Mouse (Mus musculus): ENCODE data around the gene Ggta1.
"Not testable (repeated sequence)": the region's sequence is repeated elsewhere in the genome, so short reads cannot be mapped to it uniquely, and the experiment has no call there.

Ggta1 gene

DNA sequence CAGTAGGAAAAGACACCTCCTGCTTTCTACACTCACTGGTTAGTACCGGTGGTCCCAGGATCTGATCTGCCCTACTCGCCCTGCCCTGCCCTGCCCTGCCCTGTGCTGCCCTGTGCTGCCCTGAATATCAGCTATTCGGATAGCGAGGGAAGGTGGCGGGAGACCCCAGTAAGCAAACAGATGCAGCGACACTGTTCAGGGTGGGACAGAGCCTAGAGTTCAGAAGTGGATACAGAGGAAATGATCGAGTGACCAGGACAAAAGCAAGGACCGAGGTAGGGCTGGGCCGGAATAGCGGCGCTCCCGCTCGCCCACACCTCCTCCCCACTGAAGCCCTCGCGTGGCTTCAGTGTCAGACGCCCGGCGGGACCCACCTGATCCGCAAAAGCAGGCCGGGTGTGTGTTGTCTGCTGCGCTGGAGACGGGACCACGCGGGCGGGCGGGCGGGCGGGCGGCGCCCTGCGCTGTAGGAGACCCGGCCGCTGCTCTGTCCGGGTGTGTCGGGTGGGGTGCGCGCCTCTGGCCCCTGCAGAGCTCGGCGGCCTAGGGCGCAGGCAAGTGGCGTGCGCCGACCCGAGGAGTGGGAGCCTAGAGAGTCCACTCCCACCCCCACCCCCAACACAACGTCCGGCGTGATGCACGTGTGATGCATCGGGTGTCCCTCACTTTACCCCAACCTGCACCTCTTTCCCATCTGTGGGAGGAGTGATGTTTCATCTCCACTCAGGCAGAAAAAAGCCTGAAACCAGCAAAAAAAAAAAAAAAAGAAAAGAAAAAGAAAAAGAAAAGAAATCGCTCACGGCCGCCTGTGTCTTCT is 852 bp downstream of the Ggta1 start:
- in situ Hi-C loops (cut with MboI, MseI) = loop anchor here (5.0 kb wide), 1 partner anchor 35 kb away; no protein-coding TSS in a partner anchor

DNA sequence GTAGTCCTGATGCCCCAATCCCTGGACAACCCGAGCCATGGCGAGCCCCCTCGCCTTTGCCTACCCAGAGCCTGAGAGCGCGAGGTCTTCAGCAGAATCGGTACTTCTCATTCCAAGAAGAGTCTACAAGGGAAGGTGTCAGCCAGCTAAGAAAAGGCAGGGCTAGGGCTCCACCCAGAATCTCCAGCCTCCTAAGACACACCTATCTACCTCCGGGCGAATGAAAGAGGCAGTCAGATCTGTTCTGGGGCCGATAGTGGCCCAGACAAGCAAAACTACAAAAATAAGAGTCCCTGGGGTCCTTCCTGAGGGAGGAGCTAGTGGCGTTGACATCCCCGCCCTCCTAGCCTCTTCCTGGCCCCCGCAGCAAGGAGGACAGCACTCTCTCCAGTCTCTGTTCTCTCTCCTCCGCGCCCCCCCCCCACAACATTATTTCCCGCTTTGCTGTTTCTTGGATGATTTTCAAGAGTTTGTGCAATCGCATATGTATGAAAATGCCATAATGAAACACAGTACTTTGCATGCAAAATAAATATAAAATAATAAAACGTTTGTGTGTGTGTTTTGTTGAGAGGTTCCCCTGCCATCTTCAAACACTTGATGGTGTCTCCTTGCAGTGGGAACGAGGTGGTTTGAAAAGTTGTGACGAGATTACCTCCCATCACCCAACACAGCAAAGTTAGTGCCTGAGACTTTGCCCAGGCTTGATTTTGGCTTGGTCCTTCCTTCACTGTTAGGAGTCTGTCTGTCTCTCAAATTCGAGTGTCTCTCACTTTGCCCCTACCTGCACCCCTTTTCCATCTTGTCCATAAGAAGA is 1.7 kb downstream of the Ggta1 start:
- in situ Hi-C loops (cut with MboI, MseI) = loop anchor here (5.0 kb wide), 1 partner anchor 36 kb away; no protein-coding TSS in a partner anchor

DNA sequence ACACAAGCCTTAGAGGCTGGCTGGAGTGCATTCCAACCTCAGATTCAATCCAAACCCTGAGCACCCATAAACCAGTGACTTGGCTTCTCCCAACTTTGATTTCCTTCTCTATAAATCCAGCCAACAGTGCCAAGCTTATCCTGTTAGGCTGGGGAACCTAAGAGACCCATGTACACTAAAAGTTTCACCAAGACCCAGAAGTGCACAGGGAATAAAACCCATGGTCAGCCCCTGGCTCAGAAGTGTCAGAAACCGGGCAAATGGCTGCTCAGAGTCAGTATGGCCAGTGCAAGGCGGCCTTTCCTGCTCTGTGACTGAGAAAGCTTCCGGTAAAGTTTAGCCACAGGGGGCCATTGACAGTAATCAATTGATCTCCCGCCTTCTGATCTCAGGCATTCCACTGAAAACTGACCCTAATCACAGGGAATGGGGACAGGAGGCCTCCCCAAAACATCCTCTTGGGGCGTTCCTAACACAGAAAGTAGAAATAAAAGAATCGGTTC is 2.6 kb downstream of the Ggta1 start:
- in situ Hi-C loops (cut with MboI, MseI) = loop anchor here (5.0 kb wide), 1 partner anchor 37 kb away; no protein-coding TSS in a partner anchor

DNA sequence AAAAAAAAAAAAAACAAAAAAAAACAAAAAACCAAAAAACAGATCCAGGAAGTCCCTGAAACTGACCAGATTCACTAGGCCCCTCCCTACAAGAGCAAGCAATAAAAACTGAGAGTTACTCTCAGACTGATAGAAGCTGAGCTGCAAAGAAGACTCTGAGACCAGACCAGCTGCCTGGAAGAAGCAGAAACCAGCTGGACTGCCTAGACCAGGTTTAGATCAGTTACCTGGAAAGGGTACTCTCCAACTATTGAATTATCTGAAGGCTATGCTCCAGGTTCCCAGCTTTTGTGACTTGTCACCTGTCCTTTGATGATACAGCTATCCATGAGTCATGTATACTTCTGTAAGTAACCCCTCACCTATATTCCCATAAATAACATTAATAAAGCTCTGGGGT is 3.7 kb downstream of the Ggta1 start:
- in situ Hi-C loops (cut with MboI, MseI) = no loop called here

DNA sequence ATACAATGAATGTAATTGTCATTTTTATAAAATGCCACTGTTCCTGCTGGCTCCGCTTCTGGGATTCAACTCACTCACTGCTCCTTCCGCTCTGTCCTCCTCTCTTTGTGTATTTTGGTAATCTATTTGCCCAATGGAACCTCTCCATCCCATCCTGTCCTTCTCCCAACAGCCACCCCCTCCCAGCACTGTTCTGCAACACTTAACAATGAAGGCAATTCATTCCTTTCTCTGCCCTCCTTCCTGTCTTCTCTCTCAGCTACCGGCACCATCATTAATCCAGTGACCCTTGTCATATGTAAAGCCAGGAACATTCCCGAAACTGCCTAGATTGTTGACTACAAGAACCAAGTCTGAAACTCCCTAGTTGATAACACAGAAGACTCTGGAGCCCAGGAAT is 4.6 kb downstream of the Ggta1 start:
- in situ Hi-C loops (cut with MboI, MseI) = no loop called here

DNA sequence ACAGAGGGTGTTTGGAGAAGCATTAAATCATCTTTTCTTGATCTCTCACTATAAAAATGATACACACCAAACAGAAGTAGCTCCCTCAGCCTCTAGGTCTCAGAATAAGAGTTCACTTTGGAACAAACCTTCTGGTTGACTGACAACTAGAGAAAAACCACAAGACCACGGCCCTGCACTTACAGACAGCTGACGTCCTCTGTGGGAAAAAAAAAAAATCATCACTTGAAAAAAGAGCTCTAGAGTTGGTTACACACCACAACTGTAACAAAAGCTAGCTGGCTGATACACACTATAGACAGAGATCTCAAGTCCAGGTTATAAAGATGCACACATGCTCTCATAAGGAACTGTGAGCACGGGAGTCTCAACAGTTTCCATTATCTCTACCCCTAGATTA is 9.3 kb downstream of the Ggta1 start:
- in situ Hi-C loops (cut with MboI, MseI) = no loop called here

DNA sequence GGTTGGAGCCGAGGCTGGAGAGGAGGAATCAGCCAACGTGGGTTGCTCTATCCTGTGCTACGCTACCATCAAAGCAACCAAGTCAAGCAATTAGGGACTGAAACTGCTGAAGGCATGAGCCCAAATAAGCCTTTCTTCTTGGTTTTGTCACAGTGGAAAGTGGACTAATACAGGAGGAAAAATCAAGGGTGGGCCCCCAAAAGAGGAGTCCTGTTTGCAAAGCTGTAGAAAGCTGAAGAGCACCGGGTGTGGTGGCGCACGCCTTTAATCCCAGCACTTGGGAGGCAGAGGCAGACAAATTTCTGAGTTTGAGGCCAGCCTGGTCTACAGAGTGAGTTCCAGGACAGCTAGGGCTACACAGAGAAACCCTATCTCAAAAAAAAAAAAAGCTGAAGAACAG is 10.3 kb downstream of the Ggta1 start:
- in situ Hi-C loops (cut with MboI, MseI) = not testable (repeated sequence)

DNA sequence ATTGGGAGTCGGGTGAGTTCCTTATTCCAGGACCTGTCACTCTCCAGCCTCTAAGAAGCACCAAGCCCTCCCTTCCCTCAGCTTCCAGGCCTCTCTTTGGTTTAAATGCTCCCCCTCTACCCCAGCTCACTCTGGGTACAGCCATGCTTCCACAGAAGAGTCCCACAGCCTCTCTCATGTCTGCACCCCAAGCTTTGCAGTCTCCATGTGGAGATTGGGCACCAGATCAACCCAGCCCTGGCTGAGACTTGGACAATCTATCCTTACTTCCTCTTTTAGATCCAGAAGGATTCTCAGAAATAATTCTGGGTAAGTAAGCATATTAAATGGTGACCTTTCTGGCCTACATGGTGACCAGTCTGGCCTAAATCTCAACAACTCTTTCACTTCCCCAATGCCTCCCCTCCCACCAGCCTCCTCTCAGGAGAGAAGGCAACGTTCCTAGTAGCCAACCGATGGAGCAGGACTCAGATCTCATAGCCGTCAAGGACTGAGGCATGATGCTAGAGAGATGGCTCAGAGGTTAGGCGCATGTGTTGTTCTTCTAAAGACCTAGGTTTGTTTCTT is 11.5 kb downstream of the Ggta1 start:
- in situ Hi-C loops (cut with MboI, MseI) = no loop called here

DNA sequence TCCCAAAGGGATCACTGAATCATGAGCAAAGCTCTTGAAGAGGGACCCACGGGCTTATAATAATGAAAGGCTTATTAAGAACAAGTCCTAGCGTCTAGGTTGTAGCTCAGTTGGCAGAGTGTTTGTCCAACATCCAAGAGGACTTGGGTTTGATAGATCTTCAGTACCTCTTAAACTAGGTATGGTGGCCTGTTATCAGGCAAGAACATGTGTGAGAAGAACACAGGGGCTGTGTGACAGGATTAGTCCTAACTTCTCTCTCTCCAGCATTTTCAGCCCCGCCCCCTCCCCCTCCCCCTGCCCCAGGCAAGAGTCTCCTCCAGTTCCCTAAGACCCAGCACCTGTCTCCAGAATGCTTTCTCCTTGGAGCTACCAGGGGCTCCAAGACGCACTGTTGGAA is 12.2 kb downstream of the Ggta1 start:
- in situ Hi-C loops (cut with MboI, MseI) = no loop called here

DNA sequence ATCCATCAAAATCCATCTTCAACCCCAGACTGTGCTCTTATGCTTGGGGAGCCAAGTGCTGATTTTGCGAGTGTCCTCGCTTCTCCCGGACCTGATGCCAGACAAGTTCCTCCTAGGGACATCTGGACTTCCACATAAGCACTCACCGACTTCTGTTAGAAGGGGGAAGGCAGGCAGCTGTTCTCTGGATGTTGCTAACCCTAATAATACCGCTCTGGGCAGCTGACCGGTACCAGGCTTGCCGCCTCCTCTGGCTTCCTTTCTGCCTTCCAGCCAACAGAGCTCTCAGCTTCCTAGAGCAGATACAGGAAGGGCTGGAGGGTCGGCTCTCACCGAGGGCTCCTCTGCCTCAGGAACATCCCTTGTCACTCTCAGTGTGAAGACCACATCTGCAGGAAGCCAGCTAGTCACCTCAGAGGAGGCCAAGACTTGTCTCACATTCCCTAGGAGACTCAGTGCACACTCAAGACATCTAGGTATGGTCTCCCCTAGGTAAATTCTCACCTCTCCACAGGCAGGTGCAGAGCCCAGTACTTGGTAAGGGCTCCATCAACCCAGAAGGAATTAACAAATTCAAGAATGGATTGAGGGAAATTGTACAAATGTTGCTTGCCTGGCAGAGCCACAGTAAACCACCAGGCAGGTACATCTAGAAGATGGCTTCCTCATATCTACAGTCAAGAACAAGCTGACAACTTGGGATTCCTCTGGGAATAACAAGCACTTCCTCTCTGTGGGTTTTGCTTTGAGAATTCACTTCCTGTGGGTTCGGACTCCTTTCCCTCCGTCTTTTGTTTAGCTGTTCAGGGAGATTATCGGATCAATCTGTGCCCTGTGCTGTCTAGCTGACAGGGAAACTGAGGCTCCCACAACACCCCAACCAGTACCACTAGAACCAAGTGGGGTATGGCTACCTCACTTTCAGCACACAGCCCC is 13.1 kb downstream of the Ggta1 start:
- in situ Hi-C loops (cut with MboI, MseI) = no loop called here

DNA sequence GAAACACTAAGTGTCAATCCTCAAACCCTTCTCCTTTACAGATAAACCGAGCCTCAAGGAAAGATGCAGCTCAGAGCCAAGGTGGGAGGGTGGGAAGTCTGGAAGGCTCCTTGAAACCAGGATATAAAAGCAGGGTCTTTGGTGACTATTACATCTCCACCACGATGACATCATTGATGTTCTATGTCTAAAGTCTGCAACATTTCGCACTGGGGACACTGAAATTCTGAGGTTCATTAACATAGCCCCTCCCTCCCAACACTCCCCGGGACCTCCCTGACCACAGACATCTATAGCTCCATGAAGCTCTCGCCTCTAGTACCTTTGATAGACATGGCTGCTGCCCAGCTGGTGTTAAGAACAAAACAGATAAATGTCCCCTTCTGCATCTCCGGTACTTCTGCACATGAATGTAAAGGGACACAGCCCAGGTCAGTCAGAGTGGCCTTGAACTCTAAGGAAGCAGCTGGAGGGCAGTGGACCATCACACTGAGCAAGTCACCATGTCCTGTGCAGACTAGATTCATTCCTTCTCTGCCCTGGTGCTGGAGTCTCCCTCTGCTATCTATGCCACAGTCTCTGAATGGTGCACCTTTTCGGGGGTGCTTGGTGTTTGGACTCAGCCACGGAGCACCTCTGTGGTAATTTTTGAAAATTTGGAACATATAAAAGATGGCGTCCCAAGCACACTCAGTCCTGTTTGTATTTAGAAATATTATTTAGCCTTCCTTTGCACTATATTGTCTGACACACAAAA is 13.9 kb downstream of the Ggta1 start:
- in situ Hi-C loops (cut with MboI, MseI) = no loop called here

DNA sequence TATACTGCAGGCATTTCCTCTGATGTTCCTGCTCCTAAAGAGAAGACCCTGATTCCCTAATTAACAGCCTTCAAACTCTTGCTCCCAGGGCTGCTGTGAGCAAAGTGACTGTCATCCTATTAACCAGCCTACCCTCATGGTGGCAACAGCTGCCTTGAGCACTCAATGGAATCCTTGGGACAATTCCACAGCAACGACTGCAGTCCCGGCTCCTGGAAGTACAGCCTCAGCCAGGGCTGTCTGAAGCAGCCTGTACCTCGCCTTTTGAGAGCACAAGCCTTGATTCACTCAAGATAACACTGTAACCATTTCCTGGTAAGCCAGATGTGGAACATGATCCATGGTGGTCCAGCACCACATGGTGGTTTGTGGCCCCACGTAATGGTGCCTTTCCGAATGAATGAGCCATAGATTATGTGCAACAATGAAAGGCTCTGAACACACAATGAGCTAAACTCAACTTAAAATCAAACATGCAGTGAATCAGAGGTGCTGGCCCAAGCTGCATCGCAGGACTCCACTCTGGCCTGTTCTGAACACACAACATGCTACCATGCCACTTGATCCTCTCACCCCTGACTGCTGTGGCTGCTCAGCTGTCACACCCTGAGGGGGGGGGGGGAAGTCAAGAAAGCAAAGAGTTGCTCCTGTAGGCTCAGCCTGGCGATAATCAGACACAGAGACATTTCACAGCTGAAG is 14.7 kb downstream of the Ggta1 start:
- in situ Hi-C loops (cut with MboI, MseI) = no loop called here

DNA sequence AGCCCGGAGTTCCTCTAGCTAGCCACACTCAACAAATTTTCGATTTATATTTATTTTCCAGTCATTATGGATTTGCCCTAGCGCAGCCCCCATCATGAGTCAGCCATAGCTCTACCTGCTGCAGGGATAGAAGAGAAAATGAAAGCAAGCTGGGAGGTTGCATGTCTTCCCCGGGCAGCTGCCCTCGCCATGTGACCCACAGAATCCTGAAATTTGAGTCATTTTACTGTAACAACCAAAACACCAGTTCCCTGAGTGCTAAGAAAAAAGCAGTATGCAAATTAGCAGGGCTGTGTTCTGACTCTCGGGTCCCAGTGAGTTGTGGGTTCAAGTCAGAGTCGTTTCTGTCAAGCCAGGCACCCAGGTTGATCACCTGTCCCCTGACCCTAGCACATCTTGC is 15.6 kb downstream of the Ggta1 start:
- in situ Hi-C loops (cut with MboI, MseI) = no loop called here

DNA sequence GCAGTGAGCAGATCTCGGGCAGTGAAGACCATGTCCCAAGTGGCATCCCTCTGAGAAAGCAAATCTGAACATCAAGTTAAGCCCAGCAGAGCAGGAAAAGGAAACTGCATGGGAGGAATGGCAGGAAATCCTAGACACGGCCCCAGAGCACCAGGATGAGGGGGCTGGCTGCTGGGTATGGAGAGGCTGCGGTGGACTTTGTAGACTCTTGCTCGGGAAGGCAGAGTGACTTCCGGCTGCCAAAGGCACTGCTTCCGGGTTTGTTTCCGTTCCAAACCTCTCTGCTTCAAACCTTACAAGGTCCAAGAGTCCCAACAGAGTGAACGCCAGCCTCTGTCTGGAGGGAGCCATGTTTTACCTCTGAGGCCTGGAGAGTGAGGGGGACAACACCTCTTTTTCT is 16.2 kb downstream of the Ggta1 start:
- in situ Hi-C loops (cut with MboI, MseI) = no loop called here

DNA sequence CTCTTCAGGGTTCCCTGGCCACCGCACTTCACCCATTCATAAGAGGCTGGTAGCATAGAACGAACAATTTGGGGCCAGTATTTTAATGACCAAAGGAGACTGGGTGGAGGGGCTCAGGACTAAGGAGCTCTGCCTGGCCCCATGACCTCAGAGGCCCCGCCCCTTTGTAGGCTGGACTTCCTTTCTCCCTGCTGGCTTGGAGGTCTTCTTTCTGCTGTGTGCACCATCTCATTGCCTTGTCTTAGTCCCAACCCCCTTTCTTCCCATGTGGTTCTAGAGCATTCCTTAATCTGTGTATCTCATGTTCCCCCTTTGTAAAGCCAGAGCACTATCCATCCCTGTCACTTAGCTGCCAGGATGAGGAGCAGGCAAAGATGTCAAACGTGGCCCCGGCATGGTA is 16.7 kb downstream of the Ggta1 start:
- in situ Hi-C loops (cut with MboI, MseI) = no loop called here

DNA sequence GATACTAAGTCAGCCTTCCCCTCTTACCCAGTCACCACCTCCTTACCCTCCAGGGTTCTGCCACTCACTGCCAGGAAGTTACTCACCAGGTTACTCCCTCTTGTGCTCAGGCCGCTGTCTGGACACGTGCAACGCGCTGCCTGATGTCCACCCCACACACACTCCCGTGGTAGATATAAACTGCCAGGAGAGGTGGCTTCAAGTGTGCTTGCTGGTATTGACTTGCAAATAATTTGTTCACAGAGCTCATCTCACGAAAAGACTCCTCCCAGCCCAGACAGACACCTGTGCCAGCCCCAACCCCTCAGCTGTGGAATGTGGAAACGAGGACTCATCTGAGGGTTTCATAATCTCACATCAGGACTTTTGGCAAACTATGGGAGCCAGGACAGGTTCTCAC is 17.4 kb downstream of the Ggta1 start:
- in situ Hi-C loops (cut with MboI, MseI) = no loop called here

DNA sequence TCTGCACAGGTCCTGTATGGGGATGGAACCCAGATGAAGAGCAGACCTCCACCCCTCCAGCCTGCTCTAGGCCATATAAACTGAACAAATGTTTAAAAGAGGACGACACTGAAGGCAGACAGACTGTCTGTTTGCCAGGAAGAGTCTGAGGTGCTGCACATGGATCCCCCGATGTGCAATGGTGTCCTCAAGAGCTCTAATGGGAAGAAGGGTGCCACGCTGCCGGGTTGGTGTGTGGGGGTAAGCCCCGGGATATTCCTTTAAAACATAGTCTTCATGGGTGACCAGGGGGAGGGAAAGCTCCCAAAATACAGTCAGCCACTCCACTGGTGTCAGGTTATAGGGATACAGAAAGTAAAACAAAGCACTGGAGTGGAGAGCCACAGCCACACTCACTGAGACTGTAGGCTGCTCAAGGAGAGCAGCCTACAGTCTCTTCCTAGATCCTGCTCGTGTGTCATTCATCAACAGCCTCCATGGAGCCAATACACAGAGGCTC is 18.2 kb downstream of the Ggta1 start:
- in situ Hi-C loops (cut with MboI, MseI) = no loop called here

DNA sequence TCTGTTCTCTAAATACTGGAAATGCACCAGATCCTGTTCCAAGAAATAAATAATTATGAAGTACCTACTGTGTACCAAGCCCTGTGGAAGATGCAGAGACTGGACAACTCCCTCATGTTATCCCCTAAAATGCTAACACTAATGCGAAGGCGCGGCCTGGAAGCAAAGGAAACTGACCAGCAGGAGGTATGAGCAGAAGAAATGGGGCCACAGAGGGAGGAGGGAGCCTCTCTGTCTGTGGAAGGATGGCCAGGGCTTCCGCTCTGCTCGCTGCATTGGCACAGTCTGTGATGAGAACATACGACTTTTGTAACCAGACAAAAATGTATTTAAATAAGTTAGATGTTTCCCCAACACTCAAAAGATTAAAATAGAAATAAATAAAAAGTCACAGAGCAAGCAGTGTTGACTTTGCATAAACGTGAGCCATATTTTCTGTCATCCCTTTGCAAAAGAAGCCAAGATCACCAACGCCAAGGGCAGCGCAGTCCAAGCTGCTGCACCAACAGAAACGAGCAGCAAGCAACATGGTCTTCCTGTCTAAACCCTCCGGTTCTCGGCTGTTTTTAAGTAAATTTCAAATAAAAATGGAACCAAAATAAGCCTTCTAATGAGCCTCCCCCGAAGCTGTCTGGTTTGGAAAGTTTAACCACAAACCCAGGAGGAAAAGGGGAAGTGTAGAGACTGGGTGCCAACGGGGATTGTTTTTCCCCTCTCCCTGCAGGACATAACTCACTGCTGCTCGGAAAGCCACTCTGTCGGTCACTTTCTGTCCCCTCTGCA is 18.9 kb downstream of the Ggta1 start:
- in situ Hi-C loops (cut with MboI, MseI) = no loop called here

DNA sequence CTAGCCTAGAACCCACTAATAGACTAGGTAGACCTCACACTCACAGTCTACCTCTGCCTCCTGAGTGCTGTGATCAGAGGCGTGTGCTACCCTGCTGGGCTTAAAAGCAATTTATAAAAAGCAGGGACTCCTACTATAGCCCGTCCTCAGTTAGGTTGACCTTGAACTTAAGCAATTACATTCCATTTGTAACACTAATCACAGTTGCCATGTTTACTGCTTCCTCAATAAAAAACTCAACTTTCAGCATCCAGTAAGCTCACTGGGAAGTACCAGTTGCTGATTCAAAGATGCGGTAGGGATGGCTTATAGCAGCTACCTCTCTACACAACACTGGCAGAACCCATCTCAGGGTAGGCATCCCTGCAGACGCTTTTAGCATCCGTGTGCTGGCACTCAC is 19.7 kb downstream of the Ggta1 start:
- in situ Hi-C loops (cut with MboI, MseI) = no loop called here
